Mouse (Mus musculus): ENCODE results near the gene Rmi2.
"Not testable (repeated sequence)": the region's sequence is repeated elsewhere in the genome, so short reads cannot be mapped to it uniquely, and the experiment has no call there.

Gene Rmi2

DNA sequence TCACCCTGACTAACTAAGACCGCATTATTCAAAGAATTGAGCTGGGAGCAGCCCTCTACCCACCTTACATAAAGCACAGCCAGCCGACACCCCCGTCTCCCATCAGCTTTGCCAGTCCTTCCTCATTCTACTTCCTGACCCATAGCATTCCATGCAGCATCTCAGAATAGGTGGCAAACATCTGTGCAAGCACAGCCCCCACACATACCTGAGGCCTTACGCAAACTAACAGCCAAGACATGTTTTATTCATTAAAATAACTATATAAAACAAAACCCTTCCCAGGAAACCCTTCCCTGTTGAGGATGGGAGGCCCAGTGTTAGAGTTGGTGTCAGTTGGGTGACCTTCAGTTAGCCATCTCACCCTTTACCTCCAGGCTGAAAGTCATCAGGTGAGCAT, 9.0 kb upstream of the Rmi2 start:
- no peak for ATAC-seq (ENCODE audit: insufficient number of reproducible peaks, low FRiP score, low TSS enrichment)

- ATAC-seq (ENCODE audit: insufficient number of reproducible peaks, low FRiP score, low TSS enrichment), result no peak
Observed at GRCm38 (mm10) chr16:10827269-10827668, 7.6 kb upstream of the Rmi2 start.

- no peak for ATAC-seq (ENCODE audit: insufficient number of reproducible peaks, low FRiP score, low TSS enrichment)
Observed at GRCm38 (mm10) chr16:10827766-10828460, 6.9 kb upstream of the Rmi2 start.

DNA sequence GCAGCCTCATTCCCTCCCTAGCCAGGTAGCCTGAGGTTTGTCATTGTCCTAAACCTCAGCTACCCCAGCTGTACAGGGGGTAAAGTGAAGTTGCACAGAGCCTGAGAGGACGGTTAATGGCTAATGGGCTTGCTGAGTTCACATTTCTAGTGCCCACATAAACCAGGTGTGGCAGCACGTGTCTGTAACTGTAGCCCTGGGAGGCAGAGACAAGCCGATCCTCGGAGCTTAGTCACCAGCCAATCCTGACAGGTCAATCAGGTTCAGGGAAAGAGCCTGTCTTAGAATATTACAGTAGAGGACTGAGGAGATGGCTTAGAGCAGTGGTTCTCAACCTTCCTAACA, 6.4 kb upstream of the Rmi2 start:
- no peak for ATAC-seq (ENCODE audit: insufficient number of reproducible peaks, low FRiP score, low TSS enrichment)

DNA sequence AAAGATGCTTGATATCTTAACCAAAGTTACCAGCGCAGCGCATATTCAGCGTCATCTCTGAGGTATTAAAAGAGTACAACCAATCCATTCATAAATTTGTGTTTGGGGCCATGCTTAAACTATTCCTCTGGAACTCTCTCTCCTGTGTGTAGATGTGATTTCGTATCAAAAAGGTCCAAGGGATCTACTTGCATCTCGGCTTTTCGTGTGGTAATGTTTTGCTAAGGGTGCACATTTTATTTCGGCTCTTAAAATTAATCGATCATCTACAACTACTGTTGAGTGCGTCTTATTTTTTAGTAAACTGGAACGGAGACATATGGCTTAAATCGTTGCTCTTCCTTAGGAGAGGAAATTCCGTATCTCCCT, 333 bp upstream of the Rmi2 start:
- ATAC-seq (ENCODE audit: insufficient number of reproducible peaks, low FRiP score, low TSS enrichment), result no peak

DNA sequence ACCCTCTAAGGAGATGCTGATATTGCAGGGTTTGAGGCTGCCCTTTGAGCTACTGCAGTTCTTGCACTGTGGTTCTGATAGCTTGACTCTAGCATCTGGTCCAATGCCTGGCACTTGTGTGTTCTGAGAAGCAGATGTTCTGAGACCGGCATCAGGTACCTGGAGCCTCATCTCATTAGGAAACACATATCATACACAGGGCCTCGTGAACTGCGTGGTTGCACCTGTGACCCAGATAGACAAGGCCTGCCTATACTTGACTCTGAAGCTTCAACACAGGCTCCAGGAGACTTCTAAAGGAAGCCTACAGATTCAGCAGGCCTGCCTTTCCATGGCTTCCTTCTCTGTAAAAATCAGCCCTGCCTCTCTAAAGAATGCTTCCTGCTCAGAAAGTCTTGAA, 1.5 kb downstream of the Rmi2 start:
- no peak for ATAC-seq (ENCODE audit: insufficient number of reproducible peaks, low FRiP score, low TSS enrichment)

DNA sequence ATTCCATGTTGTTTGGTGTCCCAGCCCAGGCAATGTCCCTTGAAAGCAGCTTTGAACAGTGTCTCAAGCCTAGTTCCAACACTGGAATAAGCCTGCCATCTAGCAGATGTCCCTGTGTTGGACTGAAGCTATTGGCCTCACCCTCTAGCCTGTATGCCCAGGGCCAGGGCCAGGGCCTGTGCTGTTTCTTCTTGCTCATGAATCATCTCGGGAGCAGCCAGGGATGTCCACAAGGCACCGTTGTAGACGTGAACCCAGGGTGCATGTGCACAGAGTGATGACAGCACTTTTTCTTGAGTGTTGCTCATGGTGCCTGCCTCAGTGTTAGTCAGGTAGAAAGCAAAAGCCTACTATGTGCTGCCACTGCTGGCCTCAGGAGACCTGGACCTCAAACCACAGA, 2.4 kb downstream of the Rmi2 start:
- ATAC-seq (ENCODE audit: insufficient number of reproducible peaks, low FRiP score, low TSS enrichment), result no peak

- ATAC-seq (ENCODE audit: insufficient number of reproducible peaks, low FRiP score, low TSS enrichment), result no peak
Observed at GRCm38 (mm10) chr16:10837903-10838302, 3.0 kb downstream of the Rmi2 start.

- no peak for ATAC-seq (ENCODE audit: insufficient number of reproducible peaks, low FRiP score, low TSS enrichment)
Observed at GRCm38 (mm10) chr16:10838487-10839245, 3.8 kb downstream of the Rmi2 start.

DNA sequence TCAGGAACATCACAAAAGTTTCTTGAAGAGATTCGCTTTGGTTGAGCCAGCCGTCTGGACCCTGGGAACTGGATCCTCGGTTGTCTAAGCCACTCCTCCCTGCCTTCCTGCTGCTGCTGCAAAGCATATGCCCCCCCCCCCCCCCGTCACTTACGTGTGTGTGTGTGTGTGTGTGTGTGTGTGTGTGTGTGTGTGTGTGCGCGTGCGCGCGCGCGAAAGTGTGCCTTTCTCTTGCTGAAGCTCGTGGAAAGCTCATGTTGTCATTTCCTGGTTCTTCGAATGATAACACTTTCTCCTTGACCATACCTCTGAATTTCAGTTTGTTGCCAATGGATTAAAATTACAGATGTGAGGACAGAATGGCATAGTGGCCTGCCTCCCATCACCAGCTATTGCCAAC, 5.2 kb downstream of the Rmi2 start:
- no peak for ATAC-seq (ENCODE audit: insufficient number of reproducible peaks, low FRiP score, low TSS enrichment)

DNA sequence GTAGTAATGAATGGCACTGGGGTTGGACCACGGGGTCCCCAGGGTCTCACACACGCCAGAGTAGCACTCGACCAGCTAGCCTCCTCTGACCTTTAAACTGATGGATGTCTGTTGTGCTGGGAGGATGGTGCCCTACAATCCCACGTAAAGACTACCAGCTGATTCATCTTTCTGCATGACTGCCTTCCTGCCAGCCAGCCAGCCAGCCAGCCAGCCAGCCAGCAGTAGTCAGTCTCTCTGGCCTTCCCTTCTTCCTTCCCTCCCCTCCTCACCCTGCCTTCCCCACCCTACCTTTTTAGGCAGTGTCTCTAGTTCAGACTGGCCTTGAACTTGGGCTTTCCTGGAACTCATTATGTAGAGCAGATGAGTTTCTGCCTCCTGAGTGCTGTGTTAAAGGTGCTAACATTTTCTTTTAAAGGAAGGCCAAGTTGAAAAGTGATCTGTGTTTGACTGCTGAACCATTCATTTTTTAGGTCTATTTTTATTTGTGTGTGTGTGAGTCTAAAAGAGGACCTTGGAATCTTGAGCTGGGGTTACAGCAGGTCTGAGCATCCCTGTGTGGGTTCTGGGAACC, 7.5 kb downstream of the Rmi2 start:
- no peak for ATAC-seq (ENCODE audit: insufficient number of reproducible peaks, low FRiP score, low TSS enrichment)

DNA sequence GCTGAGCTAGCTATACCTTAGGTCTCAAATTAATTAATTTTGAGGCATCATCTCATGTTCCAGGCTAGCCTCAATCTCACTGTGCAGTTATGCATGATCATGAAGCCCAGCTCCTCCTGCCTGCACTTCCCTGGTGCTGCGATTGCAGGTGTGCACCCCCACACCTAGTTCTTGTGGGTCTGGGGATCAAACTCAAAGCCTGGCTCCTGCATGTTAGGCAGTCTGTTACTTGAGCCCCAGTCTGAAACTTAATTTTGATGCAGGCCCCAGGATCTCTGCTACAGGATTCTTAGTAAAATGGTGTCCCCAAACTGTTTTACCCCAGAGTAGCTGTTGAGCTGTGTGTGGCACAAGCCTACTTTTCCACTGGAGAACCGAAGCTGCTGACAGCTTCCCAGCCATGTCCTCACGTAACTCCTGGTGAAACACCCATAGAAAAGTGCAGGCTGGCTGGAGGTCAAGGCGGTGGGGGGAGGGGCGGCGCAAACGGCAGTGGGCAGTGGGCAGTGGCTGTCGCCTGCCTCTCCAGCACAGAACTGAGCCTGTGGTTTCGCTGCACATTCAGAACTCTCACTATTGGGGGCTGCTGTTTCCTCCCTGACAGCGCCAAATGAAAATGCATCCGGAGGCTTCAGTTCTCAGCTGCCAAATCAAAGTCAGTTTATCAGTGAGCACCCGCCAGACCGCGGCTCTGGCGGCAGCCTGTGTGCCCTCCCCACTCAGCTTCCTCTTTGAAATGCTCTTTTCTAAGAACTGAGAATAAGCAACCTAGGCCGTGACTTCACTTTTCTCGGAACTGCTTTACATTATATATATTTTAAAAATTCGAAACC, 8.8 kb downstream of the Rmi2 start:
- ATAC-seq (ENCODE audit: insufficient number of reproducible peaks, low FRiP score, low TSS enrichment), result no peak

DNA sequence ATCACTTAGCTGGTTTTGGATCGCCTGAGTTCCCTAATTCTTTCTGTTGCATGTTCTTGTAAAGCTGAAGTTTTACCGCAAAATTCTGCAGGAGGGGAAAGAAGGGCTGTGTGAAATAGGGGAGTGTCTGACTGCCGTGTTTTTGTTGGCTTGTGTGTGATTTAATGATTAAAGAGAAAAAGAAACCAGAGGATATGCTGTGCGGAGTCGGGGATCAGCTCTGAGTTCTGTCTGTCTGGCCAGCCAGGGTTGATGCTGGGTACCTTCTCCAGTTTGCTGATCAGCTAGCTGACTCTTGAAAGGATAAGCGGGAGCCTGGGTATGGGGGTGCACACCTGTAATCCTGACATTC, 9.4 kb downstream of the Rmi2 start:
- no peak for ATAC-seq (ENCODE audit: insufficient number of reproducible peaks, low FRiP score, low TSS enrichment)

DNA sequence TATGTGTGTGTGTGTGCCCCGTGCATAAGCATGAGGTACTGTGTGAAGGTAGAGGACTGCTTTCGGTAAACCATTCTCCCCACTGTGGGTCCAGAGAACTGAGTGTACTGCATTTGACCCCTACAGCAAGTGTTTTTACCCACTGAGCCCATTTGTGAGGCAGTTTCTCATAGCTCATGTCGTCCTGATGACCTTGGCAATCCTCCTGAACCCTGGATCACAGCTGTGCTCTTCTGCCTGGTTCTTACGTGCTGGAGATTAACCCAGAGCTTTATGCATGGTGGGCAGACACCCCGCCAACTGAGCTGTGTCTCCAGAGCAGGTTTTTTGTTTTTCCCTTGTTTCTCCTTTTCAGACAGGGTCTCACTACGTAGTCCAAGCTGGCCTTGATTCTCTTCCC, 11.1 kb downstream of the Rmi2 start:
- ATAC-seq (ENCODE audit: insufficient number of reproducible peaks, low FRiP score, low TSS enrichment), result no peak

DNA sequence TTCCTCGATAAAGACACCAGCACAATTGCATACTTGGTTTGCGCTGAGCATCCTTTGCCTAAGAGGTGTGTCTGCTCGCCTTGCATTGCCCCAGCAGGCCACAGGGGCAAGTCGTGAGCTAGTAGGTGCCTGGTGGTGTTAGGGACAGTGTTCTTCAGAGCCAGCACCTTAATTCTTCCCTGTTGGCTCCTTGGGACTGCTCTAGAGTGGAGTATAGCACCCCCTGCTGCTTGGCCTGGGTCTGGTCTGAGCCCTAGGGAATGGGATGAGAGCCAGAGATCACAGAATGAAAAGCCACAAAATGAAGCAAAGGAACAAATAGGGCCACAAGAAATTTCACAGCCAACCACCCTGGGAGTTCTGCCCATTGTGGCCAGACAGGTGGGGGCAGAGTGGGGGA, 11.6 kb downstream of the Rmi2 start:
- 0 out of 2 replicates have a peak, but pooled peaks have one; percentile 47 for ATAC-seq (ENCODE audit: insufficient number of reproducible peaks, low FRiP score, low TSS enrichment)

GRCm38 (mm10) chr16:10849965-10850861, 15.4 kb downstream of the Rmi2 start:
- peak; percentile 70 for ATAC-seq (ENCODE audit: insufficient number of reproducible peaks, low FRiP score, low TSS enrichment)

- no peak for ATAC-seq (ENCODE audit: insufficient number of reproducible peaks, low FRiP score, low TSS enrichment)
Observed at GRCm38 (mm10) chr16:10850905-10851304, 16.0 kb downstream of the Rmi2 start.

DNA sequence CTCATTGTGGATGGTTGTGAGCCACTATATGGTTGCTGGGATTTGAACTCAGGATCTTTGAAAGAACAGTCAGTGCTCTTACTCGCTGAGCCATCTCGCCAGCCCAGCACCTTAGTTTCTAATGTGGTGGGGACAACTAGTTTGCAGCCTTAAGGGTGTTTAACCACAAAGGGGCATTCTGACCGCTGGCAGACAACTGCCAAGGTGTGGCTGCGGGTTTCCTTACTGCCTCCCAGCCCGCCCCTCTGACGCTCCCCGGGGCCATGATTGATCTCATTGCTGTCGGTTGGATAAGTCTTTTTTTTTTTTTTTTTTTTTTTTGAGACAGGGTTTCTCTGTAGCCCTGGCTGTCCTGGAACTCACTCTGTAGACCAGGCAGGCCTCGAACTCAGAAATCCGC, 17.4 kb downstream of the Rmi2 start:
- ATAC-seq (ENCODE audit: insufficient number of reproducible peaks, low FRiP score, low TSS enrichment), result not testable (repeated sequence)

DNA sequence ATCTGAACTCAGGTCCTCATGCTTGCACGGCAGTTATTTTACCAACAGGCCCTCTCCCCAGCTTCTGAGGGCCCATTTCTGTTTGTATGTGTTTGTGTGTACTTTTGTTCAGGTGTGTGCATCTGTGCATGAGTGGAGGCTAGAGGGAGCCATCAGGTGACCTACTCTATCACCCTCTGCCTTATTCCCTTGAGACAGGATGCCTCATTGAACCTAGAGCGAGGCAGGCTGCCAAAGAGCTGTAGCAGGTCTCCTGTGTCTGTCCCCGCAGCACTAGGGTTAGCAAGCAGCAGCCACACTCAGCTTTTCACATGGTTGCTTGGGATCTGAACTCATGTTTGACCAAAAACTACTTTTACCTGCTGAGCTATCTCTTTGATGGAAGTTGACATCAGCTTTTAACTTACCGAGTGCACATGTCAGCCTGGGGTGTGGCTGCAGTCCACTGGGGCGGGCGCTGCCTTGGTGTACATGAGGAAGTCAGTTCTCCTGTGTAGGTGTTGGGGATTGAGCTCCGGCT, 24.9 kb downstream of the Rmi2 start:
- ATAC-seq (ENCODE audit: insufficient number of reproducible peaks, low FRiP score, low TSS enrichment), result no peak

DNA sequence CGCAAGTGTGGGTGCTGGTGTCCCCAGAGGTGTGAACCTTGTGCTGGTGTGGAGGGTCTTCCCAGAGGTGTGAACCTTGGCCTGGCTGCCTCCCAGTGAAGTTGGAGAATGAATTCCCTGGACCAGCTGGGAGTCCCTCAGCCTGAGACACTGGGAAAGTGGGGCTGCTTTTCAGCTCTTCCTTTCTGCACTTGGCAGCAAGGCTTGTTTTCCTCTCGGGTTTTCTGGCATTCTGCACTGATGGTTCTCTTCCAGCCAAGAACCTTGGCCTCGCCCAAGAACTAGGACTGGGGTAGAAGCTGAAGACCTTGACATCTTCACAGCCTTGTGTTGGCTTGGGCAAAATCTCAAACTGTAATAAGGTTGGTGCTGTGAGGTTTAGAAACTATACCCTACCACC, 26.5 kb downstream of the Rmi2 start:
- ATAC-seq (ENCODE audit: insufficient number of reproducible peaks, low FRiP score, low TSS enrichment), result no peak

Data from cerebellum, adult (tissue).